10 mouse cellular contexts compared by ENCODE assay signal in the genomic region with DNA sequence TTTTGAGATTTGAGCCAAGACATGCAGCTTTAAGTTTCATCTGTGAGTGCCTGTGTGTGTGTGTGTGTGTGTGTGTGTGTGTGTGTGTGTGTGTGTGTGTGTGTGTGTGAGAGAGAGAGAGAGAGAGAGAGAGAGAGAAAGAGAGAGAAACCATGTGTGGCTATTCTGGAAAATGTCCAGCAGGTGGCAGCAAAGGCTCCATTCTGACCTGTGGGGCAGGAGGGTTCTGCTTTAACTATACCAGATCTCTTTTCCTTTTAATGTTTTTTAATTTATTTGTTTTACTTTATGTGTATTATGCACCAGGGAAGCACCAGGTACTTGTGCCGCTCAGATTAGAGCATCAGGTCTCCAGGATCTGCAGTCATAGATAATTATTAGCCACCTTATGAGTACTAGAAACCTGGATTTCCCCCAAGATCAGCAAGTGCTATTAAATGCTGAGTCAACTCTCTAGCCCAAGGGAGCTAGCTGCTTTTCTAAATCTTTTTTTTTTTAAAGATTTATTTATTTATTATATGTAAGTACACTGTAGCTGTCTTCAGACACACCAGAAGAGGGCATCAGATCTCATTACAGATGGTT. TPM values are rescaled to one million over a fixed set of nuclear protein-coding genes. Genes with fewer than 3 reads are reported as not detected.
DNase-seq lines count a peak whose midpoint lies in the region; ATAC-seq and TF ChIP-seq lines count a peak whose summit lies in the region.
"Not testable (repeated sequence)": the region's sequence is repeated elsewhere in the genome, so short reads cannot be mapped to it uniquely, and the experiment has no call there.
"Had no signal": no experiment of that assay in that cellular context is flagged by ENCODE, and none has a peak within 500 bp of the region (broad histone marks: within the 10 kb centered on the region; RNA-seq: fewer than 3 reads in every experiment).

No protein-coding gene starts in this region.

- peaks cover 59% of the 10 kb centered on the region for H3K4me1 ChIP-seq in E14TG2a.4 (replicated peaks; ENCODE audit: low read depth, low read length)
- H3K4me1 ChIP-seq in bone marrow macrophage, adult 2 months (ENCODE audit: control insufficient read depth, insufficient read depth, low read length); liver, embryonic 14.5 days (replicated peaks; ENCODE audit: control insufficient read depth in 2 of 2, insufficient read depth in 2 of 2, low read length in 1 of 2): not testable (repeated sequence)

- not testable (repeated sequence) for H3K9me3 ChIP-seq in E14TG2a.4 (ENCODE audit: low read length); liver, embryonic 14.5 days (ENCODE audit: control insufficient read depth, low read length)

- not testable (repeated sequence) for H3K9ac ChIP-seq in liver, embryonic 14.5 days (replicated peaks)

- not testable (repeated sequence) for TF ChIP-seq POLR2A in bone marrow macrophage, adult 2 months (IDR thresholded peaks at IDR 0.05; ENCODE audit: borderline replicate concordance, low read depth, low read length)

- ATAC-seq in liver, embryonic 14.5 days (ENCODE audit: insufficient read depth), result not testable (repeated sequence)

- not testable (repeated sequence) for H3K4me3 ChIP-seq in E14TG2a.4 (replicated peaks; ENCODE audit: low read length); bone marrow macrophage, adult 2 months (ENCODE audit: insufficient read depth, low read length); liver, embryonic 14.5 days (ENCODE audit: insufficient read depth in 1 of 2, low read depth in 2 of 2, low read length in 2 of 2)

- not testable (repeated sequence) for H3K27ac ChIP-seq in bone marrow macrophage, adult 2 months (ENCODE audit: insufficient read depth, low read depth, low read length); liver, embryonic 14.5 days

- intact Hi-C loops in heart, postnatal 14 days (cut with DNase I), result loop anchor here (1.0 kb wide), 1 partner anchor 41 kb away; no protein-coding TSS in a partner anchor

- not testable (repeated sequence) for H3K36me3 ChIP-seq in E14TG2a.4 (ENCODE audit: insufficient read depth, low read length); liver, embryonic 14.5 days (replicated peaks; ENCODE audit: control insufficient read depth, insufficient read depth, low read depth)

- peak; percentile 19 for DNase-seq in embryo, embryonic 9.5 days (ENCODE audit: extremely low spot score)
- DNase-seq in heart, postnatal 14 days, result peak; percentile 35 to 61
- peak; percentile 44 to 74 for DNase-seq in kidney, postnatal 36 days
- DNase-seq in liver, embryonic 14.5 days (ENCODE audit: low read depth in 3 of 3, low spot score in 3 of 3), result peak; percentile 2 to 12 (median 10)
- DNase-seq in ovary, postnatal 14 days (ENCODE audit: low spot score), result peak; percentile 15
- DNase-seq in thymus, postnatal 0 days (ENCODE audit: low spot score), result peak; percentile 43

- peak; percentile 21 for TF ChIP-seq CTCF in E14TG2a.4 (conservative IDR thresholded peaks at IDR 0.05; ENCODE audit: low read length)
- TF ChIP-seq CTCF in bone marrow macrophage, adult 2 months (IDR thresholded peaks at IDR 0.05; ENCODE audit: low read depth, low read length), result 0 out of 2 replicates have a peak, but pooled peaks have one; percentile 33
- peak; percentile 76 for TF ChIP-seq CTCF in liver, embryonic 14.5 days (IDR thresholded peaks at IDR 0.05; ENCODE audit: low read depth)

- not testable (repeated sequence) for H3K4me2 ChIP-seq in liver, embryonic 14.5 days (ENCODE audit: low read depth)

- not testable (repeated sequence) for TF ChIP-seq EP300 in liver, embryonic 14.5 days (IDR thresholded peaks at IDR 0.05; ENCODE audit: low read depth)

- WGBS in liver, embryonic 14.5 days (ENCODE audit: insufficient replicate concordance), result 20% methylated on average over 1 of the region's 1 CpGs

- H3K27me3 ChIP-seq in E14TG2a.4 (ENCODE audit: insufficient read depth, low read length); liver, embryonic 14.5 days (ENCODE audit: control insufficient read depth, insufficient read depth, low read length): not testable (repeated sequence)

RNA-seq across cellular contexts. Expression of a gene that starts 11.6 kb away (rescaled TPM):
- polyA plus RNA-seq in bone marrow macrophage, adult 2 months (2012; ENCODE audit: insufficient read depth, insufficient read length, missing spikeins), result not detected in 2 replicates
- not detected for total RNA-seq in heart, postnatal 14 days (2021)
- polyA plus RNA-seq in liver, embryonic 14.5 days (2012; rRNA removed), result not detected in 2 replicates
- polyA plus RNA-seq in liver, embryonic 14.5 days (2014; fragmentation: Nextera tagmentation; extraction: Ambion mirVana), result not detected in 2 replicates
- 0.21 TPM in 1 of 2 replicates, not detected in the other for polyA plus RNA-seq in thymus, postnatal 0 days (2015; fragmentation: Nextera tagmentation; extraction: Ambion mirVana)
- total RNA-seq: gastrocnemius, postnatal 25 days; layer of hippocampus, postnatal 36 days had no signal

RNA-seq across cellular contexts. Expression of a gene that starts 18.9 kb away (rescaled TPM):
- polyA plus RNA-seq in bone marrow macrophage, adult 2 months (2012; ENCODE audit: insufficient read depth, insufficient read length, missing spikeins), result not detected in 2 replicates
- total RNA-seq in heart, postnatal 14 days (2021), result not detected
- polyA plus RNA-seq in liver, embryonic 14.5 days (2012; rRNA removed), result not detected in 2 replicates
- not detected in 2 replicates for polyA plus RNA-seq in liver, embryonic 14.5 days (2014; fragmentation: Nextera tagmentation; extraction: Ambion mirVana)
- not detected in 2 replicates for polyA plus RNA-seq in thymus, postnatal 0 days (2015; fragmentation: Nextera tagmentation; extraction: Ambion mirVana)
- total RNA-seq: gastrocnemius, postnatal 25 days; layer of hippocampus, postnatal 36 days had no signal

RNA-seq across cellular contexts. Expression of a gene that starts 44.0 kb away (rescaled TPM):
- not detected in 2 replicates for polyA plus RNA-seq in bone marrow macrophage, adult 2 months (2012; ENCODE audit: insufficient read depth, insufficient read length, missing spikeins)
- total RNA-seq in heart, postnatal 14 days (2021), result not detected
- polyA plus RNA-seq in liver, embryonic 14.5 days (2012; rRNA removed), result not detected in 2 replicates
- polyA plus RNA-seq in liver, embryonic 14.5 days (2014; fragmentation: Nextera tagmentation; extraction: Ambion mirVana), result not detected in 2 replicates
- polyA plus RNA-seq in thymus, postnatal 0 days (2015; fragmentation: Nextera tagmentation; extraction: Ambion mirVana), result not detected in 2 replicates
- total RNA-seq: gastrocnemius, postnatal 25 days; layer of hippocampus, postnatal 36 days had no signal

RNA-seq across cellular contexts. Expression of a gene that starts 45.4 kb away (rescaled TPM):
- 2.0 and 2.9 TPM in 2 replicates for polyA plus RNA-seq in bone marrow macrophage, adult 2 months (2012; ENCODE audit: insufficient read depth, insufficient read length, missing spikeins)
- 1 to 10 TPM; 3.2 to 3.5 TPM for total RNA-seq in heart, postnatal 14 days (2021)
- polyA plus RNA-seq in liver, embryonic 14.5 days (2012; rRNA removed), result 1.7 and 2.2 TPM in 2 replicates
- polyA plus RNA-seq in liver, embryonic 14.5 days (2014; fragmentation: Nextera tagmentation; extraction: Ambion mirVana), result 5.3 and 6.6 TPM in 2 replicates
- polyA plus RNA-seq in thymus, postnatal 0 days (2015; fragmentation: Nextera tagmentation; extraction: Ambion mirVana), result 11.5 TPM in 2 replicates

Comparison
In these comparisons a context has a peak if more than half of its experiments do, and no peak if none do; other contexts are left out.
1. CTCF ChIP-seq: peak in every context shown above with its lines; median percentile 76 in liver, embryonic 14.5 days; 33 in bone marrow macrophage, adult 2 months; 21 in E14TG2a.4.